Mouse (Mus musculus) inflammation-experienced regulatory T-cells, adult 6 months (primary cell): ENCODE data around the gene Olfr456. TPM values are rescaled to one million over a fixed set of nuclear protein-coding genes. Genes with fewer than 3 reads are reported as not detected.
"Not testable (repeated sequence)": the region's sequence is repeated elsewhere in the genome, so short reads cannot be mapped to it uniquely, and the experiment has no call there.

Experiments used
- ATAC-seq: one replicate; pipeline ENCODE4 v1.8.0; 2017
- polyA plus RNA-seq, 3 experiments: library from polyadenylated mRNA; unstranded; fragments of 100-300 nt; shearing (Covaris generic); gene quantifications; one replicate each; pipeline ENCODE4 v1.2.1; 2017

Olfr456 gene
- polyA plus RNA-seq = not detected

DNA sequence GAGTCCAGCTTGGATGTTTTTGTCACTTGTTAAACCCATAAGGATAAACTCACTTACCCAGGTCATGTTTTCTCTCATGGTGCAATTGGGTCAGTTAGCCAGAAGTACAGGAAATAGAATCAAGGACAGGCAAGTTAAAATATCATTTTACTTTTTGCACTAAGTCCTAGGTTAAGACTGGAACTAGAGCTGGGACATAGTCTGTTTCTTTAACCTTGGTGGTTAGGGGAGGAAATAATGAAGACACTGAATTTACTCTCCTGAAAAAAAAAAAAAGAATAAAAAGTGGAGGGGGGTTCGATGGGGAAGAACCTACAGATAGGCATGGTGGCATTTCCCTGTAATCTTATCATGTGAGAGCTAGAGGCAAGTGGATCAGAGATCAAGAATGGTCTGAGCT is at the start of gene Olfr456:
Gene Olfr456 (minus strand): TSS at position 101 of the 400 bp plus-strand sequence.
- ATAC-seq = no peak

DNA sequence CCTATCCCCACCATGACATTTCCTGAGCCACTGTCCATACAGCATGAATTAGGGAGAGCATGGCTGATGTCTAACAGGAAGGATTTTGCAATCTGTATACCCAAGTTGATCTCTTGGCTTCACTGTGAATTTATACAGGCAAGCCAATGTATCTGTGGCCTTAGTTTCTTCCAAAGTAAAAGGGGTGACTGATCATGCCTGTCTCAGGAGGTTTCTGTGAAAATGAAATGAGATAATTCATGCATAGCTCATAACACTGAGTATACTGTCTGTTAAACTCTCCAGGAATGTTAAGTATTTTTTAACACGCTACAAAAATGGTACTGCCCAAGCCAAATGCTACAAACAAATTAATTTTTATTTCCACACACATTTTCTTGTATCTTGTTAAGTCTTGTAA is 26.4 kb upstream of the Olfr456 start:
- ATAC-seq = no peak

DNA sequence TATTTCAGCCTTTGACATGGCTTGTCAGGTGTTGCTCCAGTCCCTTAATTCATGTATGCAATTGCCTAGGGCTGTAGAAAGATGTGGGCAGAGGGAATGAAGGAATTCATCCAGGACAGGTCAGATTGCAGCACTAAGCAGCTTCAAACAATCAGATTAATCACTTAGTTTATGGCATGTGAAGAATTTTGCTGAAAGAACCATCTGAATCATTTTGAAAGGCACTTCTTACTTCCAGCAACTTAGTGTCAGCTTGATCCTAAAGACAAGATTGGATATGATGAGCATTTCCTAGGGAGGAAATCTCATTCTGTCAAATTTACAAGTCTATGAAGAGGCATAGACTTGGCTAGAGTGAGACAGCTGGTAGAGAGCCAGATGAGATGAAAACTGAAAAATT is 22.3 kb upstream of the Olfr456 start:
- ATAC-seq = no peak

DNA sequence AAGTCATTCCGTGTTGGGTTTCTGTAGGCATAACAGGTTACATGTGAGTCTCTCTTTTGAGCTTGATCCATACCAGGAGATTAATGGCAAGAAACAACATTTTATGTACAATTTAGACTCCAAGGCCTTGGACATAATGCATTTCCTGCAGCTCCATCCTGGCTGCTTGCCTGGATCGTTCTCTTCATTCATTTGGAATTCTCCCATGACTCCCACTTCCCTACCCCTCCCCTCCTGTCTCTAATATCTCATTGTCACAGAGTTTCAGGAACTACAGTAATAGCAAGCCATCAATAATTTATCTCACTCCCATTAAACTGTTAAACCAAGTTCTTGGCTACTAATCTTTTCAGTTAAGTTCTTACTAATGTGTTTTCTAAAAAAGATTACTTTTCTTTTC is 16.5 kb upstream of the Olfr456 start:
- ATAC-seq = no peak

DNA sequence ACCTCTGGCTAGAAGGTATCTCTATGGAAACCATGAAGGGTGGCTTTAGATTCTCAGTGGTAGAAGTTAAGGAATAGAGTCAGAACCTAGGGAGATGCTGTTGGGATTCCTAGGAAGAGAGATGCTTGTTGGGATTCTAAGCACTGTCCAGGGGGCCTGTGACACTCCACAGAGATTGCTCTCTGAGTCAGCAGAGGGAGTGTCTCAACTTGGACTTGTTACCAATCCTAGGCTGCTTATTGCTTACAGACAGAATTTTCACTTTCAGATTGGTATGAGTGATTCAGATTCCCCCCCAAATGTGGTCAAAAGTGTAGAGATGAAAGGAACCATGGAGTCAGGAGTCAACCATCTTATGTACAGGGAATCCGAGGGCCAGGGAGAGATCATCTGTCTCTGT is 2.7 kb upstream of the Olfr456 start:
- ATAC-seq = no peak

DNA sequence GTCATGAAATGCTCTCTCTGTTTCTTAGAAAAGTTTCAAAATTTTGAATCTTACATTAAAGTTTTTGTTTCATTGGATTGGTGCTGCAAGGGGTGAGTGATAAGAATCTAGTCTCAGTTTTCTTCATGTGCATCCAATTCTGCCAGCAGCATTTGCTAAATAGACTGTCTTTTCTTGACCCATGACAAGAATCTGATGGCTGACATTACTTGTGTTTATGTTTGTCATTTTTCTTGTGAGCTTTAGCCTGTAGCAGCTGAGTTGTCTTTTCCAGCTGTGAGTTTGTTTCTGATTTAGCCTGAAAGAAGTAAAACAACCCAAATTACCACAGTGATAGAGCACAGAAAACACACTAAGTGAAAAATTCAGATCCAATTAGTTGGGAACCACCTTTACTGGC is 2.4 kb downstream of the Olfr456 start:
- ATAC-seq = no peak

DNA sequence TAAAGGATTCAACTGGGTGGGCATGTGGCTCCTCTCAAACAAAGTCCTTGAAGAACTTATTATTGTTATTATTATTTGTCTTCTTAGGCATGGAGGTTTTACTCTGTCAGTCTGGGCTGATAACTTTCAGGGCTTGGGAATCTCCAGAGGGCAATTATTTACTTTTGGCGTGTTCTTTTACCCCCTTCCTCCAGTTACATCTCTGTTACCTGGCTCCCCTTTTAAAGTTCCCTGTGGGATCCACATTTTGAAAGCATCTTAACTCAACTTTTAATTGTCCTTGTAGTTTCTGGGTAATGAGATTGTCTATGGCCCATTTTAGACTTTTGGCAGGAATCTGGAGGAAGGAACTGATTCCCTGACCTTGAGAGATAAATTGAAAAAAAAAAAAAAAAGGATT is 10.8 kb downstream of the Olfr456 start, which contains the start of gene Olfr457:
Gene Olfr457 (minus strand): TSS at position 101 of the 400 bp plus-strand sequence.
- ATAC-seq = no peak

DNA sequence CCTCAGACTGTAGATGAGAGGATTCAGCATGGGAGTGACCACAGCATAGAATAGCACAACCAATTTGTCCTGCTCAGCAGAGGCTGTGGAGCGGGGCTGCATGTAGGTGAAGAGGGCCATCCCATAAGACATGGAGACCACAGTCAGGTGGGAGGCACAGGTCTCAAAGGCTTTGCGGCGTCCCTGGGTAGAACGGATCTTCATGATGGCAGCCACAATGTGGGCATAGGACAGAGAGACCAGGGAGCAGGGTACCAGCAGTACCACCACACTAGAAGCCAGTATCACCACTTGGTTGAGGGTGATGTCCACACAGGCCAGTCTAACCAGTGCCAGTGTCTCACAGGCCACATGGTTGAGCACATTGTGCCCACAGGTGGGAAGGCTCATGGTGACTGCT is 15.7 kb downstream of the Olfr456 start:
- not testable (repeated sequence) for ATAC-seq

DNA sequence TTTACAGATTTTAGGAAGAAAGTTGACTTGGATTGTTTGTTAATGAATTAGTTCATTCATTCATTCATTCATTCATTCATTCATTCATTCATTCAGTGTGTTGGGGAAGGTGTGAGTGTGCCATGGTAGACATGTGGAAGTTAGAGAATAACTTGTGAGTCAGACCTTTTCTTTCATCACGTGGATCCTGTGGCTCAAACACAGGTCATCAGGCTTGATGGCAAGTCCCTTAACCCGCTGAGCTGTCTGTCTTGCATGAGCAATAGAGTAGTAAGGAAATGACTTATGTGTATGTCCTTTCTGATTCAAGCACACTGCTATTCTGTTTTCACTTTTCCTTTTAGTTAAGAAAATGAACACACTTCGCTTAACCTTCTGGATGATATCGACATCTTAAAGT is 16.5 kb downstream of the Olfr456 start:
- ATAC-seq = no peak

DNA sequence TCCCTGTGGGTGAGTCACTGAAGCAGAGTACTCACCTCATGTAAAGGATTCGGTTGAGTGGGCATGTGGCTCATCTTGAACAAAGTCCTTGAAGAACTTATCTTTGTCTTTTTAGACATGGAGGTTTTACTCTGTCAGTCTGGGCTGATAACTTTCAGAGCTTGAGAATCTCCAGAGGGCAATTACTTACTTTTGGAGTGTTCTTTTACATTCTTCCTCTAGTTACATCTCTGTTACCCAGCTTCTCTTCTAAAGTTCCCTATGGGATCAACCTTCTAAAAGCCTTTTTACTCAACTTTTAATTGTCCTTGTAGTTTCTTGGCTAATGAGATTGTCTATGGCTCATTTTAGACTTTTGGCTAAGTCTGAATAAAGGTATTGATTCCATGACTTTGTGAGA is 21.9 kb downstream of the Olfr456 start, which contains the start of gene Olfr458:
Gene Olfr458 (minus strand): TSS at position 101 of the 400 bp plus-strand sequence.
- ATAC-seq = no peak

DNA sequence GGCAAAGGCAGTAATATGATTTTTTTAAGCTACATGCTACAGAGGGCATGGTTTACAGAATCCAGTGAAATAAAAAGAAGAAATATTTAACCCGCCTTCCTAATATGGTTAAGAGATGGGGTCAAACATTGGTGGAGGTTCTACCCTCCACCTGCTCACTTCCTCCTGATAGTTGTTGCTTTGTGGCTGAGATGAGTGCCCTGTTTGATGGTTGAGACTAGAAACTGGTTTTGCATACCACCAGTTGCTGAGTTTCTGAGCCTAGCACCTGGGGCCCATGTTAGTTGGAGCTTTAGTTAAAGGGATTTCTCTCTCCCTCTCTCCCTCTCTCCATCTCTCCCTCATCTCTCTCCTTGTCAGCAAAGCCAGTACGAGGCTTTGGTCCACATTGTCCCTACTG is 39.6 kb downstream of the Olfr456 start:
- no peak for ATAC-seq

DNA sequence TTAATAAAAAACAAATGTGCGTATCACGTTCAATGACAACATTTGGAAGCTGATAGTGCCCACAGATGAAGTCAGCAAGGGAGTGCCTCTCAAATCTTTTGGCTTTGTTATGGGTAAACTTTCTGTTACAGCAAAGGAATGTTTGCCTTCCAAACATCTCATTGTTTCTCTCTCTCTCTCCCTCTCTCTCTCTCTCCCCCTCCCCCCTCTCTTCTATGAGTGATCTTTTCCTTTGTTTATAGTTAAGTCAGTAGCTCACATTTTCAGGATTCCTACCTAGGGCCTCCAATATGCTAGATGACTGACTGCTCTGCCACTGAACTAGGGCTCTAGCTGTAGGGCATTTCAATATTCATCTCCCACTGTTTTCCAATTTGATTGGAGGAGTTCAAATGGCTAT is 42.5 kb downstream of the Olfr456 start:
- no peak for ATAC-seq

DNA sequence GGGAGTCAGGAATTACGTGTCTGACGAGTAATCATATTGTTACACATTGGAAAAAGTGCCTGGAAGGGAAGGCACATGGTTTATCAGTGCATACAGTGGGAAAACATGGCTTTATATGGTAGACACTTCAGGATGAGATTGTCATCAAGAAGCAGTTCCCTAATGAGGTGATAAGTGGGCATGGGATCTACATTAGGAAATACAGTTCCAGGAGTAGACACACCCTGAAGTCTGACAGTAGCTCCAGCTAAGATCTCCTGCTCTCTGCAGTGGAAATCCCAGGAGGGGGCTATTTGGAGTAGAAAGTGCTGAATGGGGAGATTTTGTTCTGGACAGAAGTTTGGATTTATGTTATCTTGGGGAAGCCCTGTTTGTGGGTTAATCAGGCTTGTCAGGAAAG is 45.6 kb downstream of the Olfr456 start:
- ATAC-seq = no peak

Other genes with a start within 250 kb of the Olfr456 start
- 1 to 10 TPM; 1.7 to 8.4 (median 6.6) TPM for gene Gstk1, start 241.3 kb downstream of the Olfr456 start, polyA plus RNA-seq
- gene Tmem139, start 225.2 kb downstream of the Olfr456 start, polyA plus RNA-seq = not detected
- gene Casp2, start 222.2 kb downstream of the Olfr456 start, polyA plus RNA-seq = 10 to 100 TPM; 46.6 to 55.8 (median 52.1) TPM
- not detected for gene Clcn1, start 200.5 kb downstream of the Olfr456 start, polyA plus RNA-seq
- gene Fam131b, start 162.6 kb downstream of the Olfr456 start, polyA plus RNA-seq = not detected
- 100 to 1,000 TPM in 1 of 3 experiments, 10 to 100 TPM in 2; 39.3 to 108 (median 40.8) TPM for gene Zyx, start 137.6 kb downstream of the Olfr456 start, polyA plus RNA-seq
- under 1 TPM; 0.19 to 0.69 (median 0.67) TPM for gene Epha1, start 113.9 kb downstream of the Olfr456 start, polyA plus RNA-seq
- gene Tas2r143, start 87.0 kb downstream of the Olfr456 start, polyA plus RNA-seq = not detected
- gene Tas2r135, start 81.8 kb downstream of the Olfr456 start, polyA plus RNA-seq = not detected
- gene Tas2r126, start 52.7 kb downstream of the Olfr456 start, polyA plus RNA-seq = not detected
- gene Olfr458, start 22.0 kb downstream of the Olfr456 start, polyA plus RNA-seq = not detected
- gene Olfr457, start 10.9 kb downstream of the Olfr456 start, polyA plus RNA-seq = under 1 TPM in 1 of 3 experiments, not detected in 2; 0.15 TPM
- not detected for gene Olfr455, start 60.4 kb upstream of the Olfr456 start, polyA plus RNA-seq
- gene Tcaf3, start 110.5 kb upstream of the Olfr456 start, polyA plus RNA-seq = not detected
- under 1 TPM in 1 of 3 experiments, not detected in 2; 0.12 TPM for gene Tcaf2, start 158.0 kb upstream of the Olfr456 start, polyA plus RNA-seq
- under 1 TPM in 2 of 3 experiments, not detected in 1; 0.19 to 0.38 TPM for gene Tcaf1, start 222.9 kb upstream of the Olfr456 start, polyA plus RNA-seq